Mouse (Mus musculus): ENCODE measurements around the gene 9030612E09Rik. TPM values are rescaled to one million over a fixed set of nuclear protein-coding genes. Genes with fewer than 3 reads are reported as not detected.

Gene 9030612E09Rik
- polyA plus RNA-seq, 1 experiment from 2014 or later: not detected

GRCm38 (mm10) chr10:43162318-43162717 is 12.2 kb upstream of the 9030612E09Rik start:
- DNase-seq (ENCODE audit: low spot score) (no peak), ATAC-seq (replicated peaks; ENCODE audit: low FRiP score) (no peak)
- Histone ChIP-seq H3K4me3 (ENCODE audit: low read depth, low read length) (no peak overlapping the region), H3K27ac (ENCODE audit: low read depth, low read length) (no peak overlapping the region), H3K9me3 (ENCODE audit: control insufficient read depth, low read length) (no peaks in the 10 kb centered on the region), H3K36me3 (ENCODE audit: control insufficient read depth, insufficient read depth, low read length) (no peaks in the 10 kb centered on the region), H3K27me3 (replicated peaks; ENCODE audit: control insufficient read depth, insufficient read depth, low read length) (no peaks in the 10 kb centered on the region), H3K9ac (ENCODE audit: low read depth, low read length) (no peak overlapping the region), H3K4me2 (no peak overlapping the region), H3K4me1 (replicated peaks; ENCODE audit: control insufficient read depth, insufficient read depth, low read length) (no peaks in the 10 kb centered on the region)
- 84% methylated on average over 12 of the region's 12 CpGs for WGBS

- no peak for ATAC-seq (replicated peaks; ENCODE audit: low FRiP score)
- no peak overlapping the region for H3K4me3 ChIP-seq (ENCODE audit: low read depth, low read length)
Measured at GRCm38 (mm10) chr10:43164406-43164805, 10.1 kb upstream of the 9030612E09Rik start.

GRCm38 (mm10) chr10:43166146-43166545 is 8.4 kb upstream of the 9030612E09Rik start:
- no peaks in the 10 kb centered on the region for H3K9me3 ChIP-seq (ENCODE audit: control insufficient read depth, low read length)
- DNase-seq (ENCODE audit: low spot score) (no peak), ATAC-seq (replicated peaks; ENCODE audit: low FRiP score) (no peak)
- no peak overlapping the region for H3K4me2 ChIP-seq
- H3K4me1 ChIP-seq (replicated peaks; ENCODE audit: control insufficient read depth, insufficient read depth, low read length): no peaks in the 10 kb centered on the region; the same call in 1 of the 2 replicates
- WGBS: 85% methylated on average over 1 of the region's 1 CpGs
- no peak overlapping the region for H3K9ac ChIP-seq (ENCODE audit: low read depth, low read length)
- no peak overlapping the region for H3K27ac ChIP-seq (ENCODE audit: low read depth, low read length)
- H3K27me3 ChIP-seq (replicated peaks; ENCODE audit: control insufficient read depth, insufficient read depth, low read length): peaks cover 19% of the 10 kb centered on the region
- H3K36me3 ChIP-seq (ENCODE audit: control insufficient read depth, insufficient read depth, low read length): no peaks in the 10 kb centered on the region
- H3K4me3 ChIP-seq (ENCODE audit: low read depth, low read length): no peak overlapping the region

More at GRCm38 (mm10) chr10:43164406-43164805, 10.1 kb upstream of the 9030612E09Rik start:
- peaks cover 7% of the 10 kb centered on the region for H3K27me3 ChIP-seq (replicated peaks; ENCODE audit: control insufficient read depth, insufficient read depth, low read length)
- no peaks in the 10 kb centered on the region for H3K36me3 ChIP-seq (ENCODE audit: control insufficient read depth, insufficient read depth, low read length)
- no peaks in the 10 kb centered on the region for H3K4me1 ChIP-seq (replicated peaks; ENCODE audit: control insufficient read depth, insufficient read depth, low read length)
- no peak overlapping the region for H3K4me2 ChIP-seq
- no peak overlapping the region for H3K27ac ChIP-seq (ENCODE audit: low read depth, low read length)
- no peaks in the 10 kb centered on the region for H3K9me3 ChIP-seq (ENCODE audit: control insufficient read depth, low read length)
- 88% methylated on average over 2 of the region's 2 CpGs for WGBS
- H3K9ac ChIP-seq (ENCODE audit: low read depth, low read length): no peak overlapping the region
- DNase-seq (ENCODE audit: low spot score): no peak

- H3K4me1 ChIP-seq (replicated peaks; ENCODE audit: control insufficient read depth, insufficient read depth, low read length): no peaks in the 10 kb centered on the region; the same call in 1 of the 2 replicates
- no peak for ATAC-seq (replicated peaks; ENCODE audit: low FRiP score)
- no peak overlapping the region for H3K4me2 ChIP-seq
- H3K27ac ChIP-seq (ENCODE audit: low read depth, low read length): no peak overlapping the region
- H3K36me3 ChIP-seq (ENCODE audit: control insufficient read depth, insufficient read depth, low read length): no peaks in the 10 kb centered on the region
- DNase-seq (ENCODE audit: low spot score): no peak
- WGBS: 87% methylated on average over 3 of the region's 3 CpGs
- H3K9me3 ChIP-seq (ENCODE audit: control insufficient read depth, low read length): no peaks in the 10 kb centered on the region
- H3K27me3 ChIP-seq (replicated peaks; ENCODE audit: control insufficient read depth, insufficient read depth, low read length): peaks cover 25% of the 10 kb centered on the region
- no peak overlapping the region for H3K4me3 ChIP-seq (ENCODE audit: low read depth, low read length)
- H3K9ac ChIP-seq (ENCODE audit: low read depth, low read length): no peak overlapping the region
Measured at GRCm38 (mm10) chr10:43166817-43167216, 7.7 kb upstream of the 9030612E09Rik start.

GRCm38 (mm10) chr10:43168847-43169246 is 5.7 kb upstream of the 9030612E09Rik start:
- Histone ChIP-seq H3K9me3 (ENCODE audit: control insufficient read depth, low read length) (no peaks in the 10 kb centered on the region), H3K27me3 (replicated peaks; ENCODE audit: control insufficient read depth, insufficient read depth, low read length) (peaks cover 46% of the 10 kb centered on the region), H3K27ac (ENCODE audit: low read depth, low read length) (no peak overlapping the region), H3K4me2 (no peak overlapping the region), H3K4me3 (ENCODE audit: low read depth, low read length) (no peak overlapping the region), H3K36me3 (ENCODE audit: control insufficient read depth, insufficient read depth, low read length) (no peaks in the 10 kb centered on the region), H3K4me1 (replicated peaks; ENCODE audit: control insufficient read depth, insufficient read depth, low read length) (no peaks in the 10 kb centered on the region; the same call in 1 of the 2 replicates), H3K9ac (ENCODE audit: low read depth, low read length) (no peak overlapping the region)
- no peak for DNase-seq (ENCODE audit: low spot score)
- no peak for ATAC-seq (replicated peaks; ENCODE audit: low FRiP score)
- 79% methylated on average over 7 of the region's 7 CpGs for WGBS

- DNase-seq (ENCODE audit: low spot score): no peak
- H3K4me3 ChIP-seq (ENCODE audit: low read depth, low read length): no peak overlapping the region
- H3K4me2 ChIP-seq: no peak overlapping the region
- H3K9ac ChIP-seq (ENCODE audit: low read depth, low read length): no peak overlapping the region
- no peaks in the 10 kb centered on the region; the same call in none of the 2 replicates for H3K4me1 ChIP-seq (replicated peaks; ENCODE audit: control insufficient read depth, insufficient read depth, low read length)
- peaks cover 68% of the 10 kb centered on the region for H3K27me3 ChIP-seq (replicated peaks; ENCODE audit: control insufficient read depth, insufficient read depth, low read length)
- 4% methylated on average over 8 of the region's 8 CpGs for WGBS
- no peak overlapping the region for H3K27ac ChIP-seq (ENCODE audit: low read depth, low read length)
- no peak for ATAC-seq (replicated peaks; ENCODE audit: low FRiP score)
- H3K9me3 ChIP-seq (ENCODE audit: control insufficient read depth, low read length): no peaks in the 10 kb centered on the region
- no peaks in the 10 kb centered on the region for H3K36me3 ChIP-seq (ENCODE audit: control insufficient read depth, insufficient read depth, low read length)
Measured at GRCm38 (mm10) chr10:43171106-43171505, 3.4 kb upstream of the 9030612E09Rik start.

GRCm38 (mm10) chr10:43172066-43172465 is 2.4 kb upstream of the 9030612E09Rik start:
- Histone ChIP-seq H3K4me1 (replicated peaks; ENCODE audit: control insufficient read depth, insufficient read depth, low read length) (no peaks in the 10 kb centered on the region; the same call in none of the 2 replicates), H3K9me3 (ENCODE audit: control insufficient read depth, low read length) (no peaks in the 10 kb centered on the region), H3K27me3 (replicated peaks; ENCODE audit: control insufficient read depth, insufficient read depth, low read length) (peaks cover 77% of the 10 kb centered on the region), H3K4me3 (ENCODE audit: low read depth, low read length) (no peak overlapping the region), H3K9ac (ENCODE audit: low read depth, low read length) (no peak overlapping the region), H3K36me3 (ENCODE audit: control insufficient read depth, insufficient read depth, low read length) (no peaks in the 10 kb centered on the region), H3K27ac (ENCODE audit: low read depth, low read length) (no peak overlapping the region), H3K4me2 (no peak overlapping the region)
- no peak for ATAC-seq (replicated peaks; ENCODE audit: low FRiP score)
- no peak for DNase-seq (ENCODE audit: low spot score)
- 8% methylated on average over 7 of the region's 7 CpGs for WGBS

GRCm38 (mm10) chr10:43172554-43172953 is 1.9 kb upstream of the 9030612E09Rik start:
- Histone ChIP-seq H3K4me1 (replicated peaks; ENCODE audit: control insufficient read depth, insufficient read depth, low read length) (no peaks in the 10 kb centered on the region; the same call in none of the 2 replicates), H3K9ac (ENCODE audit: low read depth, low read length) (no peak overlapping the region), H3K4me3 (ENCODE audit: low read depth, low read length) (no peak overlapping the region; the same call in 1 of the 2 replicates), H3K9me3 (ENCODE audit: control insufficient read depth, low read length) (no peaks in the 10 kb centered on the region), H3K36me3 (ENCODE audit: control insufficient read depth, insufficient read depth, low read length) (no peaks in the 10 kb centered on the region), H3K27me3 (replicated peaks; ENCODE audit: control insufficient read depth, insufficient read depth, low read length) (peaks cover 79% of the 10 kb centered on the region), H3K4me2 (peak overlapping the region; percentile 87), H3K27ac (ENCODE audit: low read depth, low read length) (no peak overlapping the region)
- ATAC-seq (replicated peaks; ENCODE audit: low FRiP score) (no peak), DNase-seq (ENCODE audit: low spot score) (no peak)
- 12% methylated on average over 8 of the region's 8 CpGs for WGBS

- Histone ChIP-seq H3K4me2 (peak overlapping the region; percentile 87), H3K4me3 (ENCODE audit: low read depth, low read length) (peak overlapping the region; percentile 65), H3K4me1 (replicated peaks; ENCODE audit: control insufficient read depth, insufficient read depth, low read length) (no peaks in the 10 kb centered on the region; the same call in none of the 2 replicates), H3K9ac (ENCODE audit: low read depth, low read length) (peak overlapping the region; percentile 20; the same call in 1 of the 2 replicates), H3K27me3 (replicated peaks; ENCODE audit: control insufficient read depth, insufficient read depth, low read length) (peaks cover 85% of the 10 kb centered on the region), H3K36me3 (ENCODE audit: control insufficient read depth, insufficient read depth, low read length) (no peaks in the 10 kb centered on the region), H3K9me3 (ENCODE audit: control insufficient read depth, low read length) (no peaks in the 10 kb centered on the region), H3K27ac (ENCODE audit: low read depth, low read length) (no peak overlapping the region)
- no peak for ATAC-seq (replicated peaks; ENCODE audit: low FRiP score)
- 1% methylated on average over 53 of the region's 53 CpGs for WGBS
- DNase-seq (ENCODE audit: low spot score): peak; percentile 69
Measured at GRCm38 (mm10) chr10:43173141-43173827, 1.2 kb upstream of the 9030612E09Rik start.
